ENCODE assay signal across 14 mouse cellular contexts in genomic region chr5:64750406-64750805, GRCm38 (mm10).
"Had no signal": no experiment of that assay in that cellular context is flagged by ENCODE, and none has a peak within 500 bp of the region (broad histone marks: within the 10 kb centered on the region; RNA-seq: fewer than 3 reads in every experiment).

No protein-coding gene starts in this region.

- H3K4me2 ChIP-seq: limb, embryonic 13.5 days; liver, embryonic 12.5 days; liver, embryonic 15.5 days; lung, embryonic 15.5 days; midbrain, embryonic 11.5 days had no signal

- H3K27me3 ChIP-seq: limb, embryonic 13.5 days; liver, embryonic 12.5 days; liver, embryonic 15.5 days; lung, embryonic 15.5 days had no signal

- H3K27ac ChIP-seq: kidney, postnatal 0 days; left cerebral cortex, adult 2 months; limb, embryonic 10.5 days; limb, embryonic 13.5 days; liver, embryonic 12.5 days; liver, embryonic 15.5 days; lung, embryonic 15.5 days had no signal

- H3K4me1 ChIP-seq: limb, embryonic 10.5 days; limb, embryonic 13.5 days had no signal

- H3K9ac ChIP-seq: limb, embryonic 13.5 days; liver, embryonic 12.5 days; liver, embryonic 15.5 days; lung, embryonic 15.5 days had no signal

- H3K36me3 ChIP-seq: limb, embryonic 10.5 days; limb, embryonic 13.5 days; liver, embryonic 12.5 days; liver, embryonic 15.5 days; lung, embryonic 15.5 days had no signal

- DNase-seq: kidney, postnatal 25 days; layer of hippocampus, postnatal 36 days; liver; spleen, adult 18-20 months; thymus, postnatal 36 days had no signal

- H3K9me3 ChIP-seq: limb, embryonic 10.5 days; limb, embryonic 13.5 days; liver, embryonic 12.5 days; liver, embryonic 15.5 days; lung, embryonic 15.5 days had no signal

- ATAC-seq: liver, embryonic 12.5 days had no signal

- H3K4me3 ChIP-seq: left cerebral cortex, adult 2 months; limb, embryonic 10.5 days; limb, embryonic 13.5 days; liver, embryonic 12.5 days; liver, embryonic 15.5 days; lung, embryonic 15.5 days; megakaryocyte, embryonic 14.5 days had no signal
